ENCODE assay signal across 8 mouse cellular contexts in the genomic region with DNA sequence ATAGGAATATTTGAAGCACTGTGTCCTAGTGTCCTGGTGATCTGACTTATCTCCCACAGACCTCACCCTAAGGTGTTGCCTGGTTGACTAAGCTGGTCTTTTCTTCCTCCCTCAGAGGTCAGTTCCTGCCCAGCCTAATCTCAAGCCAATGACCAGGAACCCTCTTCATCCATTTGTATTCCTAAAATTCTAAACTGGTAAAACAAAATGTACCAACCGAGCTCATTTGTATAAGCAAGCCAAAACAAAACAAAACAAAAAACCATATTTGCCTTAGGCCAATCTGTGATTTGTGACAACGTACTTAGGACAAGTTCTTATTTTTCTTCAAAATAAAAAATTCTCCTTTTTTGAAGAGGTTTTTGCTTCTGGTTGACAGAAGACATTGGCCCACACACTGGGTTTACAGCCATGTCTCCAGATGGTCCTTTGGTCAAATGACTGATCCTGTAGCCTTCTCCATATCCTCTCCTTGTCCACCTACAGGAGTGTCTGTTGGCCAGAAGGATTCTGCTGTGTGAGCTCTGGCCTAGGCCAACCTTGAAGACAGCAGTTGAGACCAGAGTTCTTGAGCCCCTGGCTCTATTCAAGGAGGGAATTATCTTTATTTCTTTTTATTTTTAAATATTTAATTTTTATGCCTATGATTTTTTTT. TPM values are rescaled to one million over a fixed set of nuclear protein-coding genes. Genes with fewer than 3 reads are reported as not detected.
DNase-seq lines count a peak whose midpoint lies in the region; ATAC-seq and TF ChIP-seq lines count a peak whose summit lies in the region.

No protein-coding gene starts in this region.

- no peaks in the 10 kb centered on the region for H3K9me3 ChIP-seq in megakaryocyte, embryonic 14.5 days
- no peaks in the 10 kb centered on the region for H3K9me3 ChIP-seq in limb, embryonic 13.5 days
- H3K9me3 ChIP-seq in stomach, embryonic 14.5 days (ENCODE audit: control insufficient read depth, low read depth, low read length) = no peaks in the 10 kb centered on the region

- TF ChIP-seq CTCF in cerebellum, adult 2 months (IDR thresholded peaks at IDR 0.05; ENCODE audit: borderline replicate concordance, insufficient read depth, low read depth, low read length) = no peak

- peak; percentile 25; the same call in 1 of the 2 replicates for TF ChIP-seq POLR2A in cerebellum, adult 2 months (IDR thresholded peaks at IDR 0.05; ENCODE audit: borderline replicate concordance, insufficient read depth, low read length)

- 0 out of 2 replicates have a peak overlapping the region, but pooled peaks have one; percentile 97 for H3K9ac ChIP-seq in limb, embryonic 13.5 days
- H3K9ac ChIP-seq in stomach, embryonic 14.5 days (replicated peaks; ENCODE audit: low read depth, low read length) = no peak overlapping the region

- peaks cover 3% of the 10 kb centered on the region; the same call in 1 of the 2 replicates for H3K4me1 ChIP-seq in cerebellum, adult 2 months (ENCODE audit: control insufficient read depth, insufficient read depth, low read length)
- H3K4me1 ChIP-seq in megakaryocyte, embryonic 14.5 days = peaks cover 67% of the 10 kb centered on the region
- H3K4me1 ChIP-seq in limb, embryonic 13.5 days = peaks cover 39% of the 10 kb centered on the region
- peaks cover 13% of the 10 kb centered on the region for H3K4me1 ChIP-seq in stomach, embryonic 14.5 days (ENCODE audit: control insufficient read depth, insufficient read depth, low read length)

- DNase-seq in cerebellum, adult 2 months = peak in 1 of 2 experiments; percentile 60
- DNase-seq in cerebellum, adult 11 months = no peak
- no peak for DNase-seq in right cerebral cortex, postnatal 25 days
- DNase-seq in adrenal gland, postnatal 36 days = no peak

- peak overlapping the region; percentile 62 for H3K4me2 ChIP-seq in limb, embryonic 13.5 days (replicated peaks)
- H3K4me2 ChIP-seq in stomach, embryonic 14.5 days (replicated peaks; ENCODE audit: low read depth, low read length) = peak overlapping the region; percentile 50

- H3K27ac ChIP-seq in cerebellum, adult 2 months (ENCODE audit: insufficient read depth, low read length) = peak overlapping the region; percentile 94; the same call in 1 of the 2 replicates
- peak overlapping the region; percentile 95 for H3K27ac ChIP-seq in limb, embryonic 13.5 days
- peak overlapping the region; percentile 99 for H3K27ac ChIP-seq in stomach, embryonic 14.5 days (ENCODE audit: low read length)

- ATAC-seq in megakaryocyte, adult 5-6 weeks (ENCODE audit: poor library complexity, severe bottlenecking) = no peak
- no peak for ATAC-seq in limb, embryonic 13.5 days (ENCODE audit: low FRiP score, low read depth)
- ATAC-seq in stomach, embryonic 14.5 days (ENCODE audit: insufficient number of reproducible peaks, insufficient read depth, low FRiP score, low read depth) = peak; percentile 44; the same call in 1 of the 2 replicates

- 34% methylated on average over 2 of the region's 2 CpGs for WGBS in cerebellum, adult 2 months
- 88% methylated on average over 2 of the region's 2 CpGs for WGBS in limb, embryonic 13.5 days
- 78% methylated on average over 2 of the region's 2 CpGs for WGBS in stomach, embryonic 14.5 days

- peak overlapping the region; percentile 94 for H3K4me3 ChIP-seq in cerebellum, adult 2 months (replicated peaks; ENCODE audit: insufficient read depth, low read depth, low read length)
- H3K4me3 ChIP-seq in megakaryocyte, embryonic 14.5 days (replicated peaks) = peak overlapping the region; percentile 100
- H3K4me3 ChIP-seq in limb, embryonic 13.5 days = peak overlapping the region; percentile 75
- H3K4me3 ChIP-seq in stomach, embryonic 14.5 days (ENCODE audit: low read depth, low read length) = peak overlapping the region; percentile 98; the same call in 1 of the 2 replicates

- peaks cover 27% of the 10 kb centered on the region for H3K36me3 ChIP-seq in megakaryocyte, embryonic 14.5 days (replicated peaks; ENCODE audit: low read length)
- no peaks in the 10 kb centered on the region for H3K36me3 ChIP-seq in limb, embryonic 13.5 days
- H3K36me3 ChIP-seq in stomach, embryonic 14.5 days (ENCODE audit: control insufficient read depth, insufficient read depth, low read length) = no peaks in the 10 kb centered on the region

- H3K27me3 ChIP-seq in cerebellum, adult 2 months (ENCODE audit: control insufficient read depth, insufficient read depth, low read length) = no peaks in the 10 kb centered on the region
- no peaks in the 10 kb centered on the region for H3K27me3 ChIP-seq in megakaryocyte, embryonic 14.5 days (replicated peaks)
- no peaks in the 10 kb centered on the region for H3K27me3 ChIP-seq in limb, embryonic 13.5 days
- no peaks in the 10 kb centered on the region for H3K27me3 ChIP-seq in stomach, embryonic 14.5 days (ENCODE audit: control insufficient read depth, insufficient read depth, low read length)

RNA-seq across cellular contexts. Expression of a gene that starts 0.8 kb away (rescaled TPM):
- 1,793 and 1,993 TPM in 2 replicates for polyA plus RNA-seq in cerebellum, adult 2 months (2012; rRNA removed)
- polyA plus RNA-seq in megakaryocyte, embryonic 14.5 days (2012; ENCODE audit: insufficient read depth, low replicate concordance) = 493 and 564 TPM in 2 replicates
- 2,082 and 2,200 TPM in 2 replicates for total RNA-seq in megakaryocyte, adult 5-6 weeks (2015)
- 1,839 and 1,925 TPM in 2 replicates for total RNA-seq in megakaryocyte, adult 5-6 weeks (2017)
- polyA plus RNA-seq in limb, embryonic 13.5 days (2015; fragmentation: Nextera tagmentation; extraction: Ambion mirVana) = 681 and 682 TPM in 2 replicates
- polyA plus RNA-seq in stomach, embryonic 14.5 days (2014; fragmentation: Nextera tagmentation; extraction: Ambion mirVana) = 864 and 920 TPM in 2 replicates
- total RNA-seq in adrenal gland, postnatal 36 days (2021) = 1,000 to 10,000 TPM in 1 of 2 experiments, 100 to 1,000 TPM in 1; 995 to 1,086 TPM
